Mouse (Mus musculus) limb, embryonic 12.5 days (tissue): Measurements from ENCODE around the gene Shcbp1l. TPM values are rescaled to one million over a fixed set of nuclear protein-coding genes. Genes with fewer than 3 reads are reported as not detected.
A peak's percentile ranks its signal among the peaks of the same experiment; 100 is the strongest.
"Not testable (repeated sequence)": the region's sequence is repeated elsewhere in the genome, so short reads cannot be mapped to it uniquely, and the experiment has no call there.

Experiments used
- ATAC-seq: fragments of 200-750 bp; cut with Nextera tagmentation; 2 replicates; pipeline ENCODE4 v1.8.0; 2017; ENCODE audit warnings: low read depth, moderate TSS enrichment; ENCODE audit not compliant: insufficient number of reproducible peaks, insufficient read depth, low FRiP score, low TSS enrichment
- H3K27ac ChIP-seq: fragments of 300-500 bp; sonication (generic); 2 replicates; pipeline ENCODE4 v1.5.1; 2016; ENCODE audit warnings: mild to moderate bottlenecking, moderate library complexity
- H3K27me3 ChIP-seq: fragments of 300-500 bp; sonication (generic); 2 replicates; pipeline ENCODE4 v1.6.1; 2016; ENCODE audit warnings: mild to moderate bottlenecking, moderate library complexity
- H3K36me3 ChIP-seq: fragments of 300-500 bp; sonication (generic); 2 replicates; pipeline ENCODE4 v1.6.1; 2016; ENCODE audit warnings: mild to moderate bottlenecking, moderate library complexity
- H3K4me1 ChIP-seq: fragments of 300-500 bp; sonication (generic); replicated peaks from 2 replicates; pipeline ENCODE4 v1.6.1; 2016
- H3K4me2 ChIP-seq: fragments of 300-500 bp; sonication (generic); 2 replicates; pipeline ENCODE4 v1.6.1; 2016; ENCODE audit warnings: mild to moderate bottlenecking, moderate library complexity
- H3K4me3 ChIP-seq: fragments of 300-500 bp; sonication (generic); replicated peaks from 2 replicates; pipeline ENCODE4 v1.5.1; 2016; ENCODE audit warnings: mild to moderate bottlenecking
- H3K9ac ChIP-seq: fragments of 300-500 bp; sonication (generic); replicated peaks from 2 replicates; pipeline ENCODE4 v1.6.1; 2016; ENCODE audit warnings: mild to moderate bottlenecking, moderate library complexity
- H3K9me3 ChIP-seq: fragments of 300-500 bp; sonication (generic); 2 replicates; pipeline ENCODE4 v1.6.1; 2016; ENCODE audit warnings: mild to moderate bottlenecking, moderate library complexity
- WGBS: fragments of 180-500 bp; shearing (Covaris S2); methylation state at CpG from one replicate; pipeline ENCODE4 v1.1.7; 2016; 5-methylcytosine and 5-hydroxymethylcytosine counted together
- polyA plus RNA-seq: library from polyadenylated mRNA; unstranded; fragments of >200 nt; fragmentation: Nextera tagmentation; extraction: Ambion mirVana; gene quantifications from 2 replicates; pipeline ENCODE4 v1.2.1, GENCODE M21; 2016

Shcbp1l gene
- polyA plus RNA-seq, 1 experiment from 2014 or later = 0.24 TPM

DNA sequence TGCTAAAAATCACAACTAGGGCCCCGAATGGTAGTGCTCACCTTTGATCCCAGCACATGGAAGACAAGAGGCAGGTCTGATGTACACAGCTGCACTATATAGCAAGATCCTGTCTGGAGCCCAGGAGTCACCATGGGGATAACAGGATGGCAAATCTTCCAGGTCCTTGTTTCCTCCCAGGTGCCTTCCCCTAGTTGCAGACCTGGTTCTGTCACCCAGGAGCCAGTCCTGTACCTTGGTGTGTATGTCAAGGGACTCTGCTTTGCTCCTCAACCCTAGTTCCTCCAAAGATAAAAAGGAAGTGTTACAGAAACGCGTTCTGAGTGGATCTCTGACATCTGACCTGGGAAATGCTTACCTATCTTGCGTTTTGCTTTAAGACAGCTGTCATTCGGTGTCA lies 16.7 kb upstream of the Shcbp1l start:
- not testable (repeated sequence) for H3K27ac ChIP-seq, H3K4me2 ChIP-seq, ATAC-seq

DNA sequence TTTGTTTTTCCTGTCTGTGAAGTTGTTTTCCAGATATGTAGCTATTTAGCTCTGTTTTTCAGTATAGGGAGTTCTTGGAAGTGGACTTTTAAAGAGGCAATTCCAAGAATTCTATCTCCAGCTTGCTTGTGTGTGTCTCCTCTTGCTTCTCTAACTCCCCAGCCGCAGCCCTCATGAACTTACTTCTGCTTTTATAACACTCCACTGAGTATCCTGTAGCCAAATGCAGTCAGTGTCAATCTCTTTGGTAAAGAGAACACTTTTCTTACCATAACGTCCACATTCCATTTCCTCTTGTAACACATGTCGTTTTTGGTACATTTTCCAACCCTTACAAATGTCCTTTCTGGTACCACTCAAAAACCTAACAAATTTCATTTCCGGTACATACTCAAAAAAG lies 14.0 kb upstream of the Shcbp1l start:
- not testable (repeated sequence) for H3K4me3 ChIP-seq, H3K27ac ChIP-seq, H3K36me3 ChIP-seq, ATAC-seq, H3K4me2 ChIP-seq, H3K9me3 ChIP-seq, H3K4me1 ChIP-seq, H3K27me3 ChIP-seq, H3K9ac ChIP-seq
- 87% methylated on average over 1 of the region's 4 CpGs for WGBS

More for the DNA sequence above, 16.7 kb upstream of the Shcbp1l start:
- not testable (repeated sequence) for H3K9ac ChIP-seq, H3K4me3 ChIP-seq, H3K4me1 ChIP-seq, H3K36me3 ChIP-seq, H3K9me3 ChIP-seq, H3K27me3 ChIP-seq
- 86% methylated on average over 5 of the region's 5 CpGs for WGBS

- Histone ChIP-seq H3K4me2 (no peak overlapping the region), H3K4me3 (no peak overlapping the region), H3K27ac (no peak overlapping the region), H3K36me3 (no peaks in the 10 kb centered on the region), H3K4me1 (no peaks in the 10 kb centered on the region), H3K9me3 (no peaks in the 10 kb centered on the region), H3K9ac (no peak overlapping the region), H3K27me3 (no peaks in the 10 kb centered on the region)
- no peak for ATAC-seq
- WGBS = 83% methylated on average over 6 of the region's 6 CpGs
Measured at GRCm38 (mm10) chr1:153411723-153412122, 13.2 kb upstream of the Shcbp1l start.

DNA sequence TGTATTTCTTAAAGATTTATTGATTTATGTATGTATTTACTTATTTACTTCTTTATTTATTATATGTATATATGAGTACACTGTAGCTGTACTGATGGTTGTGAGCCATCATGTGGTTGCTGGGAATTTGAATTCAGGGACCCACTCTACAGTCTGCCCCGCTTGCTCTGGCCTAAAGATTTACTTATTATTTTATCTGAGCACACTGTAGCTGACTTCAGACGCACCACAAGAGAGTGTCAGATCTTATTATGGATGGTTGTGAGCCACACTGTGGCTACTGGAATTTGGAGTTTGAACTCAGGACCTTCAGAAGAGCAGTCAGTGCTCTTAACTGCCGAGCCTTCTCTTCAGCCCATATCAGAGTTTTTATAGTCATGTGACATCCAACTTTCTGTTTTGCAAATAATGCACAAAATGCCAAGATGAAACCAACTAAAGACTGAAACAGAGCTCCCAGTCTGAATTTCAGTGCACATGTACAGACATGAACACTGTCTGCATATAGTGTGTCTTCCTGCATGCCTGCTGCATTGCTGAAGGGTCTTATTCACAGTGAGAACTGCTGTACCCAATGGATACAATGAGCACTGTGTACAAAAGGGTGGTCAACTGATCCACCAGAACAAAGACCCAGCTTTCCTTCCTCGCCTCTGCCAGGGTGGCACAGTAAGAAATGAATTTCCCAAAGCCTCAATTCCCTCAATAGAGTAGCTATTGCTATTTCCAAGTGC lies 12.1 kb upstream of the Shcbp1l start:
- H3K4me1 ChIP-seq, H3K27ac ChIP-seq, H3K27me3 ChIP-seq, ATAC-seq, H3K36me3 ChIP-seq, H3K4me3 ChIP-seq, H3K9me3 ChIP-seq, H3K4me2 ChIP-seq, H3K9ac ChIP-seq: not testable (repeated sequence)
- 84% methylated on average over 3 of the region's 4 CpGs for WGBS

- not testable (repeated sequence) for ATAC-seq, H3K27ac ChIP-seq, H3K9ac ChIP-seq, H3K4me3 ChIP-seq, H3K36me3 ChIP-seq, H3K27me3 ChIP-seq, H3K4me2 ChIP-seq, H3K9me3 ChIP-seq, H3K4me1 ChIP-seq
- WGBS = 82% methylated on average over 13 of the region's 13 CpGs
Measured at GRCm38 (mm10) chr1:153413397-153414020, 11.5 kb upstream of the Shcbp1l start.

- H3K4me3 ChIP-seq, H3K27me3 ChIP-seq, ATAC-seq, H3K4me2 ChIP-seq, H3K27ac ChIP-seq, H3K9ac ChIP-seq, H3K4me1 ChIP-seq, H3K36me3 ChIP-seq, H3K9me3 ChIP-seq: not testable (repeated sequence)
- 87% methylated on average over 24 of the region's 24 CpGs for WGBS
Measured at GRCm38 (mm10) chr1:153414114-153414723, 10.7 kb upstream of the Shcbp1l start.

DNA sequence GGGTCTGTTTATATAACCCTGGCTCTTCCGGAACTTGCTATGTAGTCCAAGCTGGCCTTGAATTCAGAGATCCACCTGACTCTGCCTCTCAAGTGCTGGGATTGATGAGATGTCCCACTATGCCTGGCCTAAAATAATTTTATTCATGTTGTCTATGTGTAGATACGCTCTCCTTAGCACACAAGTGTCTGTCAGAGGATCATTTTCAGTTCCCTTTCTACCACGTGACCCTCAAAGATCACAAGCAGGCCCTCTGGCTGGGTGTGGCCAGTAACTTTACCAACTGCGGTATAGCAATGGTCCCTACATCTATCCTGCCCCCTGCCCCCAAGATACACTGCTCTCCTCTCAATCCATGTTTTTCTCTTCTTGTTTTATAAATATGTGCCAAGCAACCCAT lies 10.0 kb upstream of the Shcbp1l start:
- no peaks in the 10 kb centered on the region for H3K9me3 ChIP-seq
- no peak for ATAC-seq
- no peak overlapping the region for H3K9ac ChIP-seq
- H3K4me3 ChIP-seq = no peak overlapping the region
- no peak overlapping the region for H3K4me2 ChIP-seq
- no peaks in the 10 kb centered on the region for H3K4me1 ChIP-seq
- no peaks in the 10 kb centered on the region for H3K27me3 ChIP-seq
- H3K36me3 ChIP-seq = no peaks in the 10 kb centered on the region
- WGBS = 84% methylated on average over 4 of the region's 4 CpGs
- no peak overlapping the region for H3K27ac ChIP-seq

- WGBS = 69% methylated on average over 3 of the region's 5 CpGs
- not testable (repeated sequence) for ATAC-seq, H3K4me2 ChIP-seq, H3K27me3 ChIP-seq, H3K36me3 ChIP-seq, H3K9ac ChIP-seq, H3K4me1 ChIP-seq, H3K4me3 ChIP-seq, H3K9me3 ChIP-seq, H3K27ac ChIP-seq
Measured at GRCm38 (mm10) chr1:153415742-153416141, 9.2 kb upstream of the Shcbp1l start.

GRCm38 (mm10) chr1:153416271-153416832 lies 8.6 kb upstream of the Shcbp1l start:
- H3K4me1 ChIP-seq, H3K36me3 ChIP-seq, ATAC-seq, H3K9me3 ChIP-seq, H3K4me3 ChIP-seq, H3K27me3 ChIP-seq, H3K4me2 ChIP-seq, H3K9ac ChIP-seq, H3K27ac ChIP-seq: not testable (repeated sequence)
- WGBS = 90% methylated on average over 3 of the region's 3 CpGs

DNA sequence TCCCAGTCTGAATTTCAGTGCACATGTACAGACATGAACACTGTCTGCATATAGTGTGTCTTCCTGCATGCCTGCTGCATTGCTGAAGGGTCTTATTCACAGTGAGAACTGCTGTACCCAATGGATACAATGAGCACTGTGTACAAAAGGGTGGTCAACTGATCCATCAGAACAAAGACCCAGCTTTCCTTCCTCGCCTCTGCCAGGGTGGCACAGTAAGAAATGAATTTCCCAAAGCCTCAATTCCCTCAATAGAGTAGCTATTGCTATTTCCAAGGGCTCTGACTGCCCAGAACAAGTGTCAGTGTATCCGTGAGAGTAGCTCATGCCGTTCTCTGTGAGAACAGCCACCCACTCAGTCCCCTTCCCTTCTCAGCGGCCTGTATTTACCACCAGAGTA lies 7.2 kb upstream of the Shcbp1l start:
- H3K27ac ChIP-seq, H3K9ac ChIP-seq, H3K4me1 ChIP-seq, H3K9me3 ChIP-seq, H3K36me3 ChIP-seq, ATAC-seq, H3K4me2 ChIP-seq, H3K27me3 ChIP-seq, H3K4me3 ChIP-seq: not testable (repeated sequence)
- 82% methylated on average over 4 of the region's 4 CpGs for WGBS

DNA sequence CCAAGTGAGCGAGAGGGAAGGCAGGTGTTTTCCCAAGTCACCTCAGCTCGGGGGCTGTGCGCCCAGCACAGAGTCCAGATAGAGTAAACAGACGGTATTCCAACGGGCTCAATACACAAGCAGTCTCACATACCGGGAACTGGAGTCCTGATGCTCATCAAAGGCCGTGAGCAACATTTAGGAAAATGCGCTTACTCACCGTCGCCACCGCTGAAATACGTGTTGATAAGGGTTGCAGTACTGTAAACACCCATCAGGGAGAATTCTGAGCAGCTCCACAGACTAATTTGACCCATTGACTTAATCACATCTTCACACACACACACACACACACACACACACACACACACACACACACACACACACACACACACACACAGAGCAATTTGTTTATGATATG lies 691 bp upstream of the Shcbp1l start:
- no peak overlapping the region for H3K9ac ChIP-seq
- no peak for ATAC-seq
- H3K36me3 ChIP-seq = no peaks in the 10 kb centered on the region
- H3K27ac ChIP-seq = no peak overlapping the region
- H3K4me3 ChIP-seq = peak overlapping the region; percentile 54
- peaks cover 14% of the 10 kb centered on the region for H3K4me1 ChIP-seq
- peaks cover 39% of the 10 kb centered on the region for H3K27me3 ChIP-seq
- peak overlapping the region; percentile 94 for H3K4me2 ChIP-seq
- WGBS = 28% methylated on average over 12 of the region's 12 CpGs
- H3K9me3 ChIP-seq = no peaks in the 10 kb centered on the region
